Mouse (Mus musculus) midbrain, embryonic 12.5 days (tissue): ENCODE data around the gene Iba57. TPM values are rescaled to one million over a fixed set of nuclear protein-coding genes. Genes with fewer than 3 reads are reported as not detected.

Experiments used
- ATAC-seq: fragments of 200-750 bp; cut with Nextera tagmentation; 2 replicates; pipeline ENCODE4 v1.8.0; 2017; ENCODE audit warnings: low read depth, moderate TSS enrichment, moderate library complexity; ENCODE audit not compliant: low FRiP score
- H3K27ac ChIP-seq: fragments of 300-500 bp; sonication (generic); replicated peaks from 2 replicates; pipeline ENCODE4 v1.5.1; 2016; ENCODE audit warnings: mild to moderate bottlenecking
- H3K27me3 ChIP-seq: fragments of 300-500 bp; sonication (generic); 2 replicates; pipeline ENCODE4 v1.6.1; 2016; ENCODE audit warnings: mild to moderate bottlenecking
- H3K36me3 ChIP-seq: fragments of 300-500 bp; sonication (generic); 2 replicates; pipeline ENCODE4 v1.6.1; 2016
- H3K4me1 ChIP-seq: fragments of 300-500 bp; sonication (generic); 2 replicates; pipeline ENCODE4 v1.6.1; 2016
- H3K4me2 ChIP-seq: fragments of 300-500 bp; sonication (generic); replicated peaks from 2 replicates; pipeline ENCODE4 v1.6.1; 2016; ENCODE audit warnings: mild to moderate bottlenecking, moderate library complexity
- H3K4me3 ChIP-seq: fragments of 300-500 bp; sonication (generic); 2 replicates; pipeline ENCODE4 v1.5.1; 2016; ENCODE audit warnings: mild to moderate bottlenecking
- H3K9ac ChIP-seq: fragments of 300-500 bp; sonication (generic); replicated peaks from 2 replicates; pipeline ENCODE4 v1.6.1; 2016; ENCODE audit warnings: mild to moderate bottlenecking, moderate library complexity
- H3K9me3 ChIP-seq: fragments of 300-500 bp; sonication (generic); 2 replicates; pipeline ENCODE4 v1.6.1; 2016; ENCODE audit warnings: mild to moderate bottlenecking
- WGBS: fragments of 180-500 bp; shearing (Covaris S2); methylation state at CpG from one replicate; pipeline ENCODE4 v1.1.7; 2016; 5-methylcytosine and 5-hydroxymethylcytosine counted together
- polyA plus RNA-seq: library from polyadenylated mRNA; unstranded; fragments of >200 nt; fragmentation: Nextera tagmentation; extraction: Ambion mirVana; gene quantifications from 2 replicates; pipeline ENCODE4 v1.2.1, GENCODE M21; 2016

Iba57 gene
- polyA plus RNA-seq, 1 experiment from 2014 or later: 7.3 TPM

- no peak overlapping the region for H3K4me3 ChIP-seq
- ATAC-seq: no peak
- no peaks in the 10 kb centered on the region for H3K9me3 ChIP-seq
- peaks cover 2% of the 10 kb centered on the region for H3K4me1 ChIP-seq
- H3K27me3 ChIP-seq: no peaks in the 10 kb centered on the region
- H3K27ac ChIP-seq: no peak overlapping the region
- no peaks in the 10 kb centered on the region for H3K36me3 ChIP-seq
- H3K9ac ChIP-seq: no peak overlapping the region
- H3K4me2 ChIP-seq: no peak overlapping the region
Observed at GRCm38 (mm10) chr11:59196230-59196629, 32.7 kb upstream of the Iba57 start.

GRCm38 (mm10) chr11:59192059-59192386, 28.5 kb upstream of the Iba57 start, which contains the start of gene Guk1:
Guk1 (minus strand) TSS chr11:59192212.
- Histone ChIP-seq H3K27me3 (no peaks in the 10 kb centered on the region), H3K4me2 (peak within 1 kb of the TSS; percentile 59), H3K9ac (peak within 1 kb of the TSS; percentile 63), H3K27ac (peak within 1 kb of the TSS; percentile 81), H3K4me3 (peak within 1 kb of the TSS; percentile 57), H3K9me3 (no peaks in the 10 kb centered on the region), H3K36me3 (no peaks in the 10 kb centered on the region), H3K4me1 (peaks cover 10% of the 10 kb centered on the region; the same call in 1 of the 2 replicates)
- 5% methylated on average over 16 of the region's 16 CpGs for WGBS
- ATAC-seq: no peak

GRCm38 (mm10) chr11:59191231-59192058, 27.9 kb upstream of the Iba57 start:
- Histone ChIP-seq H3K4me3 (peak overlapping the region; percentile 57), H3K9ac (peak overlapping the region; percentile 63), H3K4me2 (peak overlapping the region; percentile 59), H3K36me3 (peaks cover under 1% of the 10 kb centered on the region), H3K27me3 (no peaks in the 10 kb centered on the region), H3K27ac (peak overlapping the region; percentile 81), H3K4me1 (peaks cover 10% of the 10 kb centered on the region; the same call in 1 of the 2 replicates), H3K9me3 (no peaks in the 10 kb centered on the region)
- ATAC-seq: peak; percentile 96
- WGBS: under 1% methylated on average over 56 of the region's 59 CpGs

GRCm38 (mm10) chr11:59187706-59188105, 24.2 kb upstream of the Iba57 start:
- Histone ChIP-seq H3K4me2 (no peak overlapping the region), H3K4me1 (peaks cover 10% of the 10 kb centered on the region; the same call in 1 of the 2 replicates), H3K9me3 (no peaks in the 10 kb centered on the region), H3K27ac (no peak overlapping the region), H3K9ac (no peak overlapping the region), H3K36me3 (peaks cover 25% of the 10 kb centered on the region), H3K27me3 (no peaks in the 10 kb centered on the region), H3K4me3 (no peak overlapping the region)
- WGBS: 86% methylated on average over 6 of the region's 6 CpGs
- ATAC-seq: no peak

GRCm38 (mm10) chr11:59185490-59185889, 22.0 kb upstream of the Iba57 start:
- Histone ChIP-seq H3K36me3 (peaks cover 25% of the 10 kb centered on the region), H3K27ac (no peak overlapping the region), H3K4me1 (0 out of 2 replicates have a peak, but pooled peaks cover 5% of the 10 kb centered on the region), H3K27me3 (no peaks in the 10 kb centered on the region; the same call in none of the 2 replicates), H3K4me2 (no peak overlapping the region), H3K9ac (no peak overlapping the region), H3K9me3 (no peaks in the 10 kb centered on the region), H3K4me3 (no peak overlapping the region)
- no peak for ATAC-seq
- WGBS: 79% methylated on average over 5 of the region's 5 CpGs

- Histone ChIP-seq H3K9ac (no peak overlapping the region), H3K9me3 (no peaks in the 10 kb centered on the region), H3K4me1 (no peaks in the 10 kb centered on the region), H3K27me3 (peaks cover 15% of the 10 kb centered on the region), H3K27ac (no peak overlapping the region), H3K4me2 (no peak overlapping the region), H3K4me3 (no peak overlapping the region), H3K36me3 (peaks cover 25% of the 10 kb centered on the region)
- 29% methylated on average over 3 of the region's 3 CpGs for WGBS
- 0 out of 2 replicates have a peak, but pooled peaks have one; percentile 44 for ATAC-seq
Observed at GRCm38 (mm10) chr11:59183821-59184220, 20.3 kb upstream of the Iba57 start.

- WGBS: 25% methylated on average over 3 of the region's 3 CpGs
- H3K27ac ChIP-seq: no peak within 1 kb of the TSS
- H3K9me3 ChIP-seq: no peaks in the 10 kb centered on the region
- H3K4me3 ChIP-seq: no peak within 1 kb of the TSS
- peaks cover 25% of the 10 kb centered on the region for H3K36me3 ChIP-seq
- no peak within 1 kb of the TSS for H3K4me2 ChIP-seq
- peaks cover 24% of the 10 kb centered on the region for H3K27me3 ChIP-seq
- H3K9ac ChIP-seq: peak within 1 kb of the TSS; percentile 1; the same call in 1 of the 2 replicates
- H3K4me1 ChIP-seq: no peaks in the 10 kb centered on the region
- no peak for ATAC-seq
Observed at GRCm38 (mm10) chr11:59182864-59183331, 19.4 kb upstream of the Iba57 start, which contains the start of gene Gjc2. Gjc2 (minus strand) TSS chr11:59183213.

- WGBS: 11% methylated on average over 34 of the region's 34 CpGs
- no peak overlapping the region for H3K9ac ChIP-seq
- no peak overlapping the region for H3K27ac ChIP-seq
- no peak overlapping the region for H3K4me2 ChIP-seq
- peaks cover 76% of the 10 kb centered on the region for H3K27me3 ChIP-seq
- H3K4me3 ChIP-seq: no peak overlapping the region
- no peak for ATAC-seq
- H3K9me3 ChIP-seq: no peaks in the 10 kb centered on the region
- H3K4me1 ChIP-seq: no peaks in the 10 kb centered on the region
- H3K36me3 ChIP-seq: no peaks in the 10 kb centered on the region
Observed at GRCm38 (mm10) chr11:59176921-59177320, 13.4 kb upstream of the Iba57 start.

GRCm38 (mm10) chr11:59176475-59176874, 12.9 kb upstream of the Iba57 start:
- H3K4me1 ChIP-seq: no peaks in the 10 kb centered on the region
- H3K27me3 ChIP-seq: peaks cover 76% of the 10 kb centered on the region
- H3K4me3 ChIP-seq: peak overlapping the region; percentile 12; the same call in 1 of the 2 replicates
- H3K9me3 ChIP-seq: no peaks in the 10 kb centered on the region
- ATAC-seq: no peak
- H3K27ac ChIP-seq: no peak overlapping the region
- H3K36me3 ChIP-seq: no peaks in the 10 kb centered on the region
- WGBS: 3% methylated on average over 46 of the region's 48 CpGs
- no peak overlapping the region; the same call in 1 of the 2 replicates for H3K4me2 ChIP-seq
- H3K9ac ChIP-seq: no peak overlapping the region

GRCm38 (mm10) chr11:59174189-59174838, 10.8 kb upstream of the Iba57 start:
- Histone ChIP-seq H3K4me1 (no peaks in the 10 kb centered on the region), H3K4me3 (no peak overlapping the region), H3K27me3 (peaks cover 66% of the 10 kb centered on the region), H3K9me3 (no peaks in the 10 kb centered on the region), H3K9ac (no peak overlapping the region), H3K4me2 (no peak overlapping the region), H3K36me3 (no peaks in the 10 kb centered on the region), H3K27ac (no peak overlapping the region)
- WGBS: 56% methylated on average over 6 of the region's 6 CpGs
- no peak for ATAC-seq

GRCm38 (mm10) chr11:59170549-59170948, 7.0 kb upstream of the Iba57 start:
- H3K27me3 ChIP-seq: peaks cover 32% of the 10 kb centered on the region
- ATAC-seq: no peak
- no peak overlapping the region for H3K4me2 ChIP-seq
- H3K9ac ChIP-seq: no peak overlapping the region
- H3K4me3 ChIP-seq: no peak overlapping the region
- 72% methylated on average over 4 of the region's 4 CpGs for WGBS
- H3K27ac ChIP-seq: no peak overlapping the region
- H3K4me1 ChIP-seq: no peaks in the 10 kb centered on the region
- no peaks in the 10 kb centered on the region for H3K9me3 ChIP-seq
- no peaks in the 10 kb centered on the region for H3K36me3 ChIP-seq

GRCm38 (mm10) chr11:59169807-59170206, 6.3 kb upstream of the Iba57 start:
- H3K4me3 ChIP-seq: no peak overlapping the region
- H3K36me3 ChIP-seq: no peaks in the 10 kb centered on the region
- no peaks in the 10 kb centered on the region for H3K4me1 ChIP-seq
- no peak overlapping the region for H3K9ac ChIP-seq
- no peak overlapping the region for H3K4me2 ChIP-seq
- no peaks in the 10 kb centered on the region for H3K9me3 ChIP-seq
- ATAC-seq: no peak
- peaks cover 25% of the 10 kb centered on the region for H3K27me3 ChIP-seq
- WGBS: 85% methylated on average over 3 of the region's 3 CpGs
- H3K27ac ChIP-seq: no peak overlapping the region
